Mouse (Mus musculus): ENCODE measurements at regions not wholly inside any gene's neighbourhood (a gene's known extent, or its start where the extent isn't known, plus 50 kb on each side); places are given as distances from the start of the nearest gene placed in this dataset.
A peak's percentile ranks its signal among the peaks of the same experiment; 100 is the strongest.

GRCm38 (mm10) chr11:24983060-24983629 is 905.3 kb downstream of the Bcl11a start:
- Histone ChIP-seq H3K27me3 (ENCODE audit: control insufficient read depth, insufficient read depth, low read length) (no peaks in the 10 kb centered on the region), H3K4me1 (ENCODE audit: control insufficient read depth, insufficient read depth, low read length) (peaks cover 26% of the 10 kb centered on the region), H3K27ac (replicated peaks; ENCODE audit: low read depth, low read length) (no peak overlapping the region), H3K9me3 (ENCODE audit: control insufficient read depth, low read length) (no peaks in the 10 kb centered on the region), H3K9ac (ENCODE audit: low read depth, low read length, severe bottlenecking) (no peak overlapping the region), H3K36me3 (ENCODE audit: control insufficient read depth, insufficient read depth, low read length) (no peaks in the 10 kb centered on the region), H3K4me3 (replicated peaks; ENCODE audit: low read length) (no peak overlapping the region), H3K4me2 (replicated peaks; ENCODE audit: low read depth, low read length, severe bottlenecking) (no peak overlapping the region)
- no peak for ATAC-seq (ENCODE audit: low FRiP score, low read depth)
- DNase-seq (ENCODE audit: low spot score) = no peak
- WGBS = 62% methylated on average over 10 of the region's 10 CpGs
- no peak for TF ChIP-seq POLR2A (IDR thresholded peaks at IDR 0.05; ENCODE audit: borderline replicate concordance, extremely low read depth, insufficient read depth, insufficient read length)

- TF ChIP-seq POLR2A (IDR thresholded peaks at IDR 0.05; ENCODE audit: borderline replicate concordance, extremely low read depth, insufficient read depth, insufficient read length) = no peak
- no peaks in the 10 kb centered on the region for H3K27me3 ChIP-seq (ENCODE audit: control insufficient read depth, insufficient read depth, low read length)
- ATAC-seq (ENCODE audit: low FRiP score, low read depth) (no peak), DNase-seq (ENCODE audit: low spot score) (no peak)
- 29% methylated on average over 5 of the region's 5 CpGs for WGBS
- no peak overlapping the region for H3K4me3 ChIP-seq (replicated peaks; ENCODE audit: low read length)
- H3K9ac ChIP-seq (ENCODE audit: low read depth, low read length, severe bottlenecking) = no peak overlapping the region
- no peaks in the 10 kb centered on the region for H3K36me3 ChIP-seq (ENCODE audit: control insufficient read depth, insufficient read depth, low read length)
- no peak overlapping the region for H3K27ac ChIP-seq (replicated peaks; ENCODE audit: low read depth, low read length)
- H3K4me2 ChIP-seq (replicated peaks; ENCODE audit: low read depth, low read length, severe bottlenecking) = no peak overlapping the region
- no peaks in the 10 kb centered on the region for H3K9me3 ChIP-seq (ENCODE audit: control insufficient read depth, low read length)
- peaks cover 4% of the 10 kb centered on the region; the same call in 1 of the 2 replicates for H3K4me1 ChIP-seq (ENCODE audit: control insufficient read depth, insufficient read depth, low read length)
Observed at GRCm38 (mm10) chr11:25005491-25005890, 927.6 kb downstream of the Bcl11a start.

DNA sequence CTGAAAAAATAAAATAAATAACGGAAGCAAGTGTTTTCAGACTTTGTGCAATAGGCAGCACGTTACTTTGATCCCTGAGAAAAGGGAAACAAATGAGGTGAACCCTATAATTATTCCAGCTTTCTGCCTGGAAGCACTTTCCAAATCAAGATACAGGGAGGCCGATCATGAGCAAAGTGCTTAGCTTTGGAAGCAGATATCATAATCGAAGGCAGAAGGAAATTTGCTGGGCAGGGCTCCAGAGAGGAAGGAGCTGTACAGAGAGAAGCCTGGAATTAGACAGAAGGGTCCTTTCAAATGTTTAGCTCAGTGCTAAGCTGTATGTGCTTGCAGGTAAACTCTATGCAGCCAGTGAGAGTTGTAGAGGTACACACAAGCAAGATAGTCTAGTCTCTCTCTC is 948.9 kb downstream of the Bcl11a start:
- Histone ChIP-seq H3K4me1 (ENCODE audit: control insufficient read depth, insufficient read depth, low read length) (no peaks in the 10 kb centered on the region), H3K27ac (replicated peaks; ENCODE audit: low read depth, low read length) (no peak overlapping the region), H3K9ac (ENCODE audit: low read depth, low read length, severe bottlenecking) (no peak overlapping the region), H3K4me2 (replicated peaks; ENCODE audit: low read depth, low read length, severe bottlenecking) (no peak overlapping the region), H3K27me3 (ENCODE audit: control insufficient read depth, insufficient read depth, low read length) (no peaks in the 10 kb centered on the region), H3K36me3 (ENCODE audit: control insufficient read depth, insufficient read depth, low read length) (no peaks in the 10 kb centered on the region), H3K4me3 (replicated peaks; ENCODE audit: low read length) (no peak overlapping the region), H3K9me3 (ENCODE audit: control insufficient read depth, low read length) (no peaks in the 10 kb centered on the region)
- TF ChIP-seq POLR2A (IDR thresholded peaks at IDR 0.05; ENCODE audit: borderline replicate concordance, extremely low read depth, insufficient read depth, insufficient read length) = no peak
- DNase-seq (ENCODE audit: low spot score) = peak; percentile 33
- 25% methylated on average over 4 of the region's 4 CpGs for WGBS
- no peak for ATAC-seq (ENCODE audit: low FRiP score, low read depth)

- ATAC-seq (ENCODE audit: low FRiP score, low read depth) = no peak
- no peaks in the 10 kb centered on the region for H3K9me3 ChIP-seq (ENCODE audit: control insufficient read depth, low read length)
- 42% methylated on average over 4 of the region's 4 CpGs for WGBS
- 0 out of 2 replicates have a peak, but pooled peaks cover 3% of the 10 kb centered on the region for H3K4me1 ChIP-seq (ENCODE audit: control insufficient read depth, insufficient read depth, low read length)
- no peak overlapping the region for H3K4me2 ChIP-seq (replicated peaks; ENCODE audit: low read depth, low read length, severe bottlenecking)
- H3K27ac ChIP-seq (replicated peaks; ENCODE audit: low read depth, low read length) = no peak overlapping the region
- no peaks in the 10 kb centered on the region for H3K27me3 ChIP-seq (ENCODE audit: control insufficient read depth, insufficient read depth, low read length)
- DNase-seq (ENCODE audit: low spot score) = no peak
- no peak overlapping the region for H3K4me3 ChIP-seq (replicated peaks; ENCODE audit: low read length)
- TF ChIP-seq POLR2A (IDR thresholded peaks at IDR 0.05; ENCODE audit: borderline replicate concordance, extremely low read depth, insufficient read depth, insufficient read length) = no peak
- no peak overlapping the region for H3K9ac ChIP-seq (ENCODE audit: low read depth, low read length, severe bottlenecking)
- no peaks in the 10 kb centered on the region for H3K36me3 ChIP-seq (ENCODE audit: control insufficient read depth, insufficient read depth, low read length)
Observed at GRCm38 (mm10) chr11:25040983-25041382, 963.1 kb downstream of the Bcl11a start.

DNA sequence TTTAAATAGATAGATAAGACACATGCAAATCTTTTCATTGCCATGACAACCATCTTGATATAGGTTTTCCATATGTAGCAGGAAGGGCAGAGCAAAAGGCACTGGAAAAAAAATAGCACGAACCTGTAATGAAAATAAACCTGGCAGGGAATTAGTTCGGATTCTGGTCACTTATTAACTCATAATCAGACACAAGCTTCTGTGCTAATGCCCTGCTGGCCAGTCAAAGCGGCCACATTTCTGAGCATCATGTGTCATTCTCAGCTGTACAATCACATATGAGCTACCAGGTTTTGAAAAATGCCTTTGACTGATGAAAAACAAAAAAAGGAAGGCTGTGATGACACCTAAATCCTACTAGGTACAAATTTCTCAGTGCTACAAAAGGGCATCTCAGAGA is 964.9 kb downstream of the Bcl11a start:
- DNase-seq (ENCODE audit: low spot score) = no peak
- WGBS = 78% methylated on average over 3 of the region's 3 CpGs
- no peak overlapping the region for H3K9ac ChIP-seq (ENCODE audit: low read depth, low read length, severe bottlenecking)

More for the DNA sequence above, 964.9 kb downstream of the Bcl11a start:
- Histone ChIP-seq H3K27ac (replicated peaks; ENCODE audit: low read depth, low read length) (no peak overlapping the region), H3K9me3 (ENCODE audit: control insufficient read depth, low read length) (no peaks in the 10 kb centered on the region), H3K4me1 (ENCODE audit: control insufficient read depth, insufficient read depth, low read length) (0 out of 2 replicates have a peak, but pooled peaks cover 3% of the 10 kb centered on the region), H3K27me3 (ENCODE audit: control insufficient read depth, insufficient read depth, low read length) (no peaks in the 10 kb centered on the region), H3K4me3 (replicated peaks; ENCODE audit: low read length) (no peak overlapping the region), H3K36me3 (ENCODE audit: control insufficient read depth, insufficient read depth, low read length) (no peaks in the 10 kb centered on the region), H3K4me2 (replicated peaks; ENCODE audit: low read depth, low read length, severe bottlenecking) (no peak overlapping the region)
- no peak for ATAC-seq (ENCODE audit: low FRiP score, low read depth)
- no peak for TF ChIP-seq POLR2A (IDR thresholded peaks at IDR 0.05; ENCODE audit: borderline replicate concordance, extremely low read depth, insufficient read depth, insufficient read length)
